Mouse (Mus musculus) intestine, embryonic 16.5 days (tissue): ENCODE measurements at regions not wholly inside any gene's neighbourhood (a gene's known extent, or its start where the extent isn't known, plus 50 kb on each side); places are given as distances from the start of the nearest gene placed in this dataset.

ENCODE experiments used
- ATAC-seq: fragments of 200-750 bp; cut with Nextera tagmentation; 2 replicates; pipeline ENCODE4 v1.8.0; 2017; ENCODE audit warnings: moderate TSS enrichment, moderate library complexity
- H3K27ac ChIP-seq: fragments of 300-500 bp; sonication (generic); 2 replicates; pipeline ENCODE4 v1.5.1; 2014; ENCODE audit warnings: mild to moderate bottlenecking, low read length
- H3K27me3 ChIP-seq: fragments of 300-500 bp; sonication (generic); replicated peaks from 2 replicates; pipeline ENCODE4 v1.6.1; 2014; ENCODE audit warnings: low read length, control low read depth, mixed read lengths; ENCODE audit not compliant: control insufficient read depth, insufficient read depth
- H3K36me3 ChIP-seq: fragments of 300-500 bp; sonication (generic); 2 replicates; pipeline ENCODE4 v1.6.1; 2014; ENCODE audit warnings: low read length, control low read depth; ENCODE audit not compliant: control insufficient read depth, insufficient read depth
- H3K4me1 ChIP-seq: fragments of 300-500 bp; sonication (generic); 2 replicates; pipeline ENCODE4 v1.6.1; 2014; ENCODE audit warnings: low read length, control low read depth, mixed read lengths; ENCODE audit not compliant: control insufficient read depth, insufficient read depth
- H3K4me2 ChIP-seq: fragments of 300-500 bp; sonication (generic); 2 replicates; pipeline ENCODE4 v1.6.1; 2014; ENCODE audit warnings: low read depth, low read length, control low read depth
- H3K4me3 ChIP-seq: fragments of 300-500 bp; sonication (generic); 2 replicates; pipeline ENCODE4 v1.5.1; 2014; ENCODE audit warnings: mild to moderate bottlenecking, low read length
- H3K9ac ChIP-seq: fragments of 300-500 bp; sonication (generic); 2 replicates; pipeline ENCODE4 v1.6.1; 2014; ENCODE audit warnings: low read depth, low read length
- H3K9me3 ChIP-seq: fragments of 300-500 bp; sonication (generic); 2 replicates; pipeline ENCODE4 v1.6.1; 2016; ENCODE audit warnings: low read length, control low read depth; ENCODE audit not compliant: control insufficient read depth
- WGBS: fragments of 180-500 bp; shearing (Covaris S2); extraction: QIAGEN DNeasy Blood & Tissue Kit; methylation state at CpG from one replicate; pipeline ENCODE4 v1.1.7; 2014; 5-methylcytosine and 5-hydroxymethylcytosine counted together

DNA sequence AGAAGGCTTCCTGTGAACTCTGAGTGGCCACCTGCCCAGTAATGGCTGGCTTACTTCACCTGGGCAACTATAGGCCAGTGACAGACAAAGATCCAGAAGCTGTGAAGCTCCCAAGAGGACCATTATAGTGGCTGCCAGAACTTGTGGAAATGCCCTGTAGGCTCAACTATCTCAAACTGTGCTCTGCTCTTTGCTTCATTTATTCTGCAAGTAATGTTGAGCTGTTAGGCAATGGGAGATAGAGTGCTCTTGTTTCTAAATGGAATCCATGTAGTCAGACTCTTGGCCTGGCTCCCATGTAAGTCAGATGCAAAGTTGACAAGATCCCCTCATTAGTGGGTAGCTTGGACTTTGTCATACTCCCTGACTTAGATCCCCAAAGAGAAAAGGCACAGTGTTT is 247.3 kb downstream of the Irx2 start:
- Histone ChIP-seq H3K36me3 (no peaks in the 10 kb centered on the region), H3K9ac (no peak overlapping the region), H3K4me2 (no peak overlapping the region), H3K27me3 (no peaks in the 10 kb centered on the region), H3K4me1 (no peaks in the 10 kb centered on the region), H3K4me3 (no peak overlapping the region), H3K27ac (no peak overlapping the region), H3K9me3 (no peaks in the 10 kb centered on the region)
- no peak for ATAC-seq

DNA sequence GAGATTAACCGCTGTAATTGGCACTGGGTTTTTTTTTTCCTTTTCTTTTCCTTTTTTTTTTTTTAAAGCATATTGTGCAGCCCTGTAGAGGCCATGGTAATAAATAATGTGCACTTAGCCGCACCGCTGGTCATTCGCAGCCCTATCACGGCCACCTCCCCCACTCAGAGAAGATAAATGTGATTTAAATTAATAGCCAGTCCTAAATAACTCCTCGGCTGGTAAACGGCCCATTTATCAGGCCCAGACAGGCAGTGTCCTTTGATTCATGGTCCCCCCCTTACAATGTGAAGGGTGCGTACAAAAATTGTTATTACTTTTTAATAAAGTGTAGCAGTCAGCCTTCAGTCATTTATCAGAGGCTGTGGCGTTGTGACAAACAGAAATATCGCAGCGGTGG is 266.4 kb downstream of the Irx2 start:
- Histone ChIP-seq H3K27me3 (no peaks in the 10 kb centered on the region), H3K9me3 (no peaks in the 10 kb centered on the region)
- WGBS = 36% methylated on average over 11 of the region's 11 CpGs

DNA sequence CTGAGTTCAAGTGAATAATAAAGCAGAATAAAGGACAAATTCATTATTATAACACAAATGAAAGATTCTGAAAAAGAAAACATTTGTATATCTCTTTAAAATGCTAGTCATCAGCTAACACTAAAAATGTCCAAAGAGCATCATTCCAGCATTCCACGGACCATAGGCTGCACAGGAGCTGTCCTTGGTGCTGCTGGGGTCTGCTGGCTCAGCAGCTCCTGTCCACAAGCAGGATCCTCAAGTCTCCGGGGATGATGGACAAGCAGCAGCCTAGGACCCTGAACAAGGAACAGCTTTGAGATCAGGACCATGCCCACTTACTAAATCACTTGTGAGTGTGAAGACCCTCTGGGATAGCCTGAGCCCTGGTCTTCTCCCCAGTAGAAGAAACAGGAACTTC is 274.0 kb downstream of the Irx2 start:
- no peak for ATAC-seq
- Histone ChIP-seq H3K4me3 (no peak overlapping the region), H3K36me3 (no peaks in the 10 kb centered on the region), H3K9me3 (no peaks in the 10 kb centered on the region), H3K9ac (no peak overlapping the region), H3K4me2 (no peak overlapping the region), H3K27ac (no peak overlapping the region), H3K27me3 (no peaks in the 10 kb centered on the region), H3K4me1 (no peaks in the 10 kb centered on the region)
- 34% methylated on average over 2 of the region's 2 CpGs for WGBS

More for the DNA sequence above, 266.4 kb downstream of the Irx2 start:
- Histone ChIP-seq H3K27ac (no peak overlapping the region), H3K9ac (no peak overlapping the region), H3K4me1 (no peaks in the 10 kb centered on the region), H3K36me3 (no peaks in the 10 kb centered on the region), H3K4me3 (no peak overlapping the region), H3K4me2 (no peak overlapping the region)
- no peak for ATAC-seq

GRCm38 (mm10) chr13:72918895-72919294 is 290.3 kb downstream of the Irx2 start:
- Histone ChIP-seq H3K9me3 (no peaks in the 10 kb centered on the region), H3K4me2 (no peak overlapping the region), H3K36me3 (no peaks in the 10 kb centered on the region), H3K4me3 (no peak overlapping the region), H3K27ac (no peak overlapping the region), H3K27me3 (no peaks in the 10 kb centered on the region), H3K4me1 (no peaks in the 10 kb centered on the region), H3K9ac (no peak overlapping the region)
- 72% methylated on average over 4 of the region's 4 CpGs for WGBS
- no peak for ATAC-seq

DNA sequence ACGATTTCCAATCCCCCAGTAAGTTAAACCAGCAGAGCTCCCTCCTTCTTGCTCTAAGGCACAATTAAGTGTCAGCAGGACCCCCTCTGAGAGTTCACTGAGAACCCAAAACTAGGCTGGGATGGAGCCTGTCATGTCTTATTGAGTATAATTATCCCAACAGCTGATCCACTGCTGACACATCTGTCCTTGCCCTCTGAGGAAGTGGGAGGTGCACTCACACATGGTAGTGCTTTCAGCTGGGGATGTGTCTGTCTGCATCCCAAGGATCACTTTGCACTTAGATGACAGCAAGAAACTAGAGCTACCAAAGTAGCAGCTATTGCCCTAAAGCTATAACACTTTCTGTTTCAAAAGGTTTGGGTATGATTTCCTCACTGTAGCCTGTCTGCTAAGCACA is 291.7 kb downstream of the Irx2 start:
- no peak overlapping the region for H3K9ac ChIP-seq
- ATAC-seq = no peak
- H3K27me3 ChIP-seq = no peaks in the 10 kb centered on the region
- WGBS = 27% methylated on average over 1 of the region's 1 CpGs
- H3K9me3 ChIP-seq = no peaks in the 10 kb centered on the region
- H3K27ac ChIP-seq = no peak overlapping the region
- H3K4me3 ChIP-seq = no peak overlapping the region
- H3K4me2 ChIP-seq = no peak overlapping the region
- no peaks in the 10 kb centered on the region for H3K4me1 ChIP-seq
- H3K36me3 ChIP-seq = no peaks in the 10 kb centered on the region

DNA sequence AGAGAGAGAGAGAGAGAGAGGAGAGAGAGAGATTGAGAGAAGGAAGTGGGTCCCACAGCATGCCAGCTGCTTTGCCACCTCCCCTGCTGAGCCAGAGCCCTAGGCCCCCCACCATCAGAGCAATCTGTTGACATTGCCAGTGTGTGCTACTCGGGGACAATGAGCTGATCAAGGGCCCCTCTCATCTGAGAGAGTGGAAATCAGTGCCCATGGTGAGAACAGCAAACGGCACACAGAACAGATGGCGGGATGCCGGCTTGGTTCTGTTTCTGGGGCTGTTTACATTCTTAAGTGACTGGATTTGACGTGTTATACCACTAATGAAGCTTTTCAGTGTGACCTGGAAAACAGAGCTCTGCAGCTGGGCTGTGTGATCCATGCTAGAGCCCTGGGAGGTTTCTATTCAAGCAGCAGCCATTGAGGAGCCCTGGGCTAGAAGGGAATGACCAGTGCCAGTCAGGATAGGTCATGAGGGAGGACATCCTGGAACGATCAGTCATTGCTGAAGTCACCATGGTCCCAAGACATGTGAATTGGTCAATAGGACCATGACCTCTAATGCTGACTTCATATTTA is 296.0 kb downstream of the Irx2 start:
- Histone ChIP-seq H3K4me1 (no peaks in the 10 kb centered on the region), H3K27ac (no peak overlapping the region)
- 18% methylated on average over 6 of the region's 6 CpGs for WGBS

DNA sequence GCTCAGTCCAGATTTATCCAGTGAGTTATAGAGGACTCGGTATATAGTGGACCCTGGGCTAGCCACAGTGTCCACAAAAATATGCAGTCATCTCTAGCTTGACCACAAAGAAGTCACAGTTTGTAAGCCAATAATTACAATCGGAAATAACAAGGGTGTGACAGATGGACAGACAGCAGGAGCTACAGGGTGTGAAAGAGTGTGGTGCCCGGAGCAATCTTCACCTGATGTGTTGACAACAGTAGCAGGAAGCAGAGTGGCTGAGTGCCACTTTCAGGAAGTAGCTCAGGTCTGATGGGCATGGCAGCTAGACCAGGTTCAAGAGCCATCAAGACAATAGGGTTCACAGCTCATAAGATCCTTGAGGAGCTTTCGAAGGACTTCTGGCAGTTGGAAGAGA is 308.6 kb downstream of the Irx2 start:
- no peaks in the 10 kb centered on the region for H3K9me3 ChIP-seq
- no peak overlapping the region for H3K27ac ChIP-seq
- H3K27me3 ChIP-seq = no peaks in the 10 kb centered on the region
- WGBS = 79% methylated on average over 4 of the region's 4 CpGs
- H3K4me3 ChIP-seq = no peak overlapping the region
- H3K4me1 ChIP-seq = no peaks in the 10 kb centered on the region
- no peak overlapping the region for H3K9ac ChIP-seq
- no peak for ATAC-seq
- no peaks in the 10 kb centered on the region for H3K36me3 ChIP-seq
- no peak overlapping the region for H3K4me2 ChIP-seq

More for the DNA sequence above, 296.0 kb downstream of the Irx2 start:
- H3K4me2 ChIP-seq = no peak overlapping the region
- no peak for ATAC-seq
- H3K9ac ChIP-seq = no peak overlapping the region
- H3K4me3 ChIP-seq = no peak overlapping the region
- no peaks in the 10 kb centered on the region for H3K36me3 ChIP-seq
- no peaks in the 10 kb centered on the region for H3K9me3 ChIP-seq
- H3K27me3 ChIP-seq = no peaks in the 10 kb centered on the region

DNA sequence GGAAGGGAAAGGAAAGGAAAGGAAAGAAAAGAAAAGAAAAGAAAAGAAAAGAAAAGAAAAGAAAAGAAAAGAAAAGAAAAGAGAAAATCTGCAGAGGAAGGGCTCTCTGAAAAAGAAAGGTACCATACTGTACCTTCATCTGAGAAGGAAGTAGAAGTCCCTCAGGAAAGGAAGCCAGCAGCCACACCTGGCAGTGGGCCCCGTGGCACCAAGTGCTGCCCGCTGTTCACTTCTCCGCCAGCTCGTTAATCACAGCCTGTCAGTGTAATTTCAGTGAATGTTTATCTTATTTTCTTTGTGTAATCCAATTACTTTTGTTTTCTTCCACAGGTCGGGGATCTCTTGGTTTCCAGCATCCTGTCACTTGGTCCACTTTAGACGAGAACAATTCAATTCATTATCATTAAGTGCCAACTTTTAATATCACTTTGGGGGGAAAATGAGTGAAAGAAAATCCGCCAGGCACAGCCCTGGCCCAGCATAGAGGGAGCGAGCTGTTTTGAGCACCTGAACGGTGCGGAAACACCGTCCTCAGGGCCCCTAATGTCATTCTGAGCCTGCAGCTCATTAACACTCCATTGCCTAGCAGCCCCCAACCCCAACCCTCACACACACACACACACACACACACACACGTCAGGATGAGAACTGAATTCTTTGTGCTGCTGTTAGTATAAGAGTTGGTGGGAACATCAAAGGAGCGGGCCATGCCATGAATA is 309.7 kb downstream of the Irx2 start:
- Histone ChIP-seq H3K4me1 (no peaks in the 10 kb centered on the region), H3K4me2 (no peak overlapping the region), H3K9me3 (no peaks in the 10 kb centered on the region), H3K27me3 (no peaks in the 10 kb centered on the region), H3K9ac (no peak overlapping the region), H3K4me3 (no peak overlapping the region), H3K27ac (no peak overlapping the region), H3K36me3 (no peaks in the 10 kb centered on the region)
- 46% methylated on average over 13 of the region's 13 CpGs for WGBS
- no peak for ATAC-seq

DNA sequence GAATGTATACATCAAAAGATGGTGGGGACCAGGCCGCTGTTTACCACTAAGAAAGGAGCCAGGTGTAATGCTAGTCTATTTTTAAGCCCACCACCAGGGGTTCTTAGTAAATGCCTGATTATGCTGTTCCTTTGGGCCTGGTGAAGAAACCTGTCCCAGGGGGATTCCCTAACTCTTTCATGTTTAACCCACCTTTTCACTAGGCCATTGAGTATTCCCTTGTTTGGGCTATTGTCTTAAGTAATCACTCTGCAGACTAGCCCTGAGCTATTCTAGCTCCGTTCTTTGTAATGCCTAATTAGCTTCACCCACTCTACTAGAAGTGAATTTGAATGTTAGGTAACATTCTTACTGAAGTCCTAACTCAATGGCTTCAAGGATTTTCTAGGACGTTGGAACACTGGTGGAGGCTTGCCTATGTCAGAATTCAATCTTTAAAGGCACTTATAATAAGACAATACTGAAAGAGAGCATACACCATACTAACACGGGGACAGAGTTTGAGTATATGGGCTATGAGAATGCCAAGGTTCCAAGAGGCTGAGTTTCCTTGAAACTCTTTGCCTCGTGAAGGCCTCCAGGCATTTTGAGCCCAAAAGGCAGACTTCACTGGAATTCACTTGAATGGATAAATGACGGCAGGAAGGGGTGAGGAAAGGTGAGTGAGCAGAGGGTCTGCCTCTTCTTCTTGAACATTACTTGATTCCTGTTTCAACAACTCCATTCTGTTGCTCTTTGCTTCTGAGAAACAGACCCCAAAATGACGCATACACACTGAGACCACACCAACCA is 312.7 kb upstream of the Irx4 start:
- Histone ChIP-seq H3K4me3 (no peak overlapping the region), H3K27ac (no peak overlapping the region), H3K9ac (no peak overlapping the region), H3K4me1 (no peaks in the 10 kb centered on the region), H3K27me3 (no peaks in the 10 kb centered on the region), H3K36me3 (no peaks in the 10 kb centered on the region), H3K4me2 (no peak overlapping the region), H3K9me3 (no peaks in the 10 kb centered on the region)
- WGBS = 72% methylated on average over 7 of the region's 7 CpGs
- ATAC-seq = no peak
